Mouse (Mus musculus): ENCODE data around the gene Fnbp1. TPM values are rescaled to one million over a fixed set of nuclear protein-coding genes. Genes with fewer than 3 reads are reported as not detected.

Gene Fnbp1
- polyA plus RNA-seq, 1 experiment from 2014 or later, result 21.6 TPM

DNA sequence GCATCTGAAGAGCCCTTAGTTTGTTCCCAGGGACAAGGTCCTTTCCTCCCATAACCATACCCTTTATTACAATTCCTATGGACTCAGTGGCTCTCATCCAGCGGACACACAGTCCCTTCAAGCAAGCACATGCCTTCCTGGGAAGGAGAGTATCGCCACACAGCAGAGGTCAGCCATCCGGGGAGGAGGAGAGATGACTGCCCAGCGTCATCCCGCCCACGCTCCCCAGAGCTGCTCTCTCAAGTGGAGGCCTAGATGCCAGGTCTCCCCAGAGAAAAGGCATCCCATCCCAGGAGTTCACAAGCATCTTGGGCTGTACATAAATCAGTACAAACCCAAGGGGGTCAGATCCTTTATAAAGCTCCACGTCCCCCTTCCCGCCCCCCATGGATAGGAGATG, 9.1 kb downstream of the Fnbp1 start:
- Histone ChIP-seq H3K4me1 (replicated peaks) (peaks cover 28% of the 10 kb centered on the region), H3K9me3 (no peaks in the 10 kb centered on the region), H3K9ac (no peak overlapping the region), H3K4me3 (no peak overlapping the region), H3K27me3 (no peaks in the 10 kb centered on the region), H3K36me3 (no peaks in the 10 kb centered on the region), H3K27ac (replicated peaks) (no peak overlapping the region), H3K4me2 (no peak overlapping the region)
- WGBS, result 67% methylated on average over 8 of the region's 8 CpGs
- no peak for ATAC-seq (ENCODE audit: low read depth)

DNA sequence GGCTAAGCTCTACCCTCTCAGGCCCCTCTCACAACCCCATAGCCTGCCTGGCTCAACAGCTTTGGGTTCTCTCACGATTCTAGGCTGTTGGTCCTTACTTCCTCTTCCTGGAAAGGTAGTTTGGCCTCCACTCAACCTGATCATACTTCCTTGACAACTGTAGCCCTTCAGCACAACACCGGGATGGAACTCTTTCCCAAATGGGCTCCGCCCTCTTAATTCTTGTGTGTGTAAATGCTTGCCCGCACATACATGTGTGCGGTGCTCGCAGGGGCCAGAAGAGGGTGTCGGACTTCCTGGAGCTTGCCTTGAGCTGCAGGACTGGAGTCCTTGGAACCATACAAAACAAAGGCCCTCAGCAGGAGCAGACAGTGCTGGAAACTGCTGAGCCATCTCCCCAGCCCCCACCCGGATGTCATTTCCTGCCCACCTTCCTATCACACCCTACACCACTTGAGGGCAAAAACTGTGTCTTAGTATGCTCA, 11.0 kb downstream of the Fnbp1 start:
- 72% methylated on average over 8 of the region's 8 CpGs for WGBS
- H3K9me3 ChIP-seq, result no peaks in the 10 kb centered on the region
- no peaks in the 10 kb centered on the region for H3K36me3 ChIP-seq
- H3K4me2 ChIP-seq, result no peak overlapping the region
- no peak overlapping the region for H3K4me3 ChIP-seq
- H3K27ac ChIP-seq (replicated peaks), result peak overlapping the region; percentile 28; the same call in 1 of the 2 replicates
- no peak for ATAC-seq (ENCODE audit: low read depth)
- peaks cover 27% of the 10 kb centered on the region; the same call in 1 of the 2 replicates for H3K4me1 ChIP-seq (replicated peaks)
- H3K27me3 ChIP-seq, result no peaks in the 10 kb centered on the region
- H3K9ac ChIP-seq, result no peak overlapping the region

DNA sequence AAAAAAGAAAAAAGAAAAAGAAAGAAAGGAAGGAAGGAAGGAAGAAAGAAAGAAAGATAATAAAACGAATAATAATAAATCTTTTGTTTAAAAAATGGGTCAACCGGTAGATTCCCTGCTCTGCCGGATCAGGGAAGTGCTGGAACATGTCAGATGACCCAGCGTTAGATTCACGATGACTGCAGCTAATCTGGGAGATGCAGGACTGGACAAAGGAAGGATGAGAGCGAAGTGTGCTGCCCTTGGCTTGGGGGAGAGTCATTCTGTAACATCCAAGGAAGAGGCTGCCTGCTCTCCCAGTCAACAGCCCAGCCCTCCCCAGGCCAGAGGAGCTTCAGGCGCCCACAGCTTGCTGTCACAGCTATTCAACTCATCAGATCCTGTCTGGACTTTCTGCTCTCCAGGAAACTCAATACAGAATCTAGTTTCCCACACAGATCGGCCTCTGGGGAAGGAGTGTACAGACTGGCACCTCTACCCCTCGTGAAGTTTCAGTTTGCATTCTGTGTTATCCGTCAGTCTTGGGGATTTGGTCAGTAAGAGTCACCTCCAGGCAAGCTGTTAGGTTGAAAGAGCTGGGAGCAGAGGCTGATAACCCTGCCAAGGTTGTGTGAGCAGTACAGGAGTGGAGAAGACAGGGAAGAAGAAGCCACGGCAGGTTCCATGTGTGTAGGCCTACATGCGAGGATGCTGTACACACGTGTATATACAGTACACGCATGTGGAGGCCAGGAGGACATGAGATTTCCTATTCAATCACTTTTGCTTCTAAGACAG, 11.9 kb downstream of the Fnbp1 start:
- H3K27ac ChIP-seq (replicated peaks), result no peak overlapping the region
- no peak for ATAC-seq (ENCODE audit: low read depth)
- no peaks in the 10 kb centered on the region for H3K36me3 ChIP-seq
- WGBS, result 79% methylated on average over 14 of the region's 14 CpGs
- no peak overlapping the region for H3K4me2 ChIP-seq
- peaks cover 22% of the 10 kb centered on the region; the same call in 1 of the 2 replicates for H3K4me1 ChIP-seq (replicated peaks)
- H3K27me3 ChIP-seq, result no peaks in the 10 kb centered on the region
- no peak overlapping the region for H3K4me3 ChIP-seq
- no peaks in the 10 kb centered on the region for H3K9me3 ChIP-seq
- no peak overlapping the region for H3K9ac ChIP-seq

DNA sequence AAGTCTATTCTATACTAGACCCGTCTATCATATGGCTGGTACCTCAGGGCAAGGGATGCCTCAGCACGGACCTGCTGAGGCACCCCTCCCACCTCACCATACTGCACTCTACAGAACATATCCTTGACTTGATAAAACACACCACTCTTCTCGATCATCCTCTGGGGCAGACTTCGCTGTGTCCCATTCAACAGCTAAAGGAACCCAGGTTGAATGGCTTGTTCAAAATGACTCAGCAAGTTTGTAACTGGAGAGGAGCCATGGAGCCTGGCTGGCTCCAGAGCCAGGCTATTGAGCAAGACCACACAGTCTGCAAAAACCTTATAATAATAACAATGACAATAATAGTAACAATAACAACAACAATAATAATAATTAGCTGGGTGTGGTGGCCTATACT, 13.9 kb downstream of the Fnbp1 start:
- Histone ChIP-seq H3K27me3 (no peaks in the 10 kb centered on the region), H3K9me3 (no peaks in the 10 kb centered on the region), H3K4me2 (no peak overlapping the region), H3K4me1 (replicated peaks) (peaks cover 22% of the 10 kb centered on the region; the same call in 1 of the 2 replicates), H3K9ac (no peak overlapping the region), H3K27ac (replicated peaks) (no peak overlapping the region), H3K36me3 (no peaks in the 10 kb centered on the region), H3K4me3 (no peak overlapping the region)
- WGBS, result 64% methylated on average over 4 of the region's 4 CpGs
- ATAC-seq (ENCODE audit: low read depth), result no peak

DNA sequence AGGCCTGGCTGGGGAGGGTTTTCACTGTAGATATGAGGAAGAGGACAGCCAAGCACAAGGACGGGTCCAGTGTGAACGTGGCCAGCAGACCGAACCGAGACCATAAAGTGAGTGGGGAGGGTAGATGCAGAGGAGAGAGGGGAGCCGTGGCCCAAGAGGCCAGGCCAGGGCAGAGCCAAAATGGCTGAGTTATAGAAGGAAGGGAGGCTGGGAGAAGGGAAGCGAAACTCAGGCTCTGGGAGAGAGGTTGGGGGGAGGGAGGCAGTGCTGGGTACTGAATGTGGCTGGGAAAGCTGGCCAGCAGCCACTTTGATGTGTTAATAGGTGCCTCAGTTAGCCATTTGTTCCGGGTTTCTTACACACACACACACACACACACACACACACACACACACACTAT, 14.6 kb downstream of the Fnbp1 start:
- no peak overlapping the region for H3K9ac ChIP-seq
- no peaks in the 10 kb centered on the region for H3K9me3 ChIP-seq
- H3K36me3 ChIP-seq, result no peaks in the 10 kb centered on the region
- ATAC-seq (ENCODE audit: low read depth), result no peak
- no peaks in the 10 kb centered on the region for H3K27me3 ChIP-seq
- no peak overlapping the region for H3K4me3 ChIP-seq
- peaks cover 17% of the 10 kb centered on the region; the same call in 1 of the 2 replicates for H3K4me1 ChIP-seq (replicated peaks)
- H3K27ac ChIP-seq (replicated peaks), result 0 out of 2 replicates have a peak overlapping the region, but pooled peaks have one; percentile 25
- WGBS, result 64% methylated on average over 7 of the region's 7 CpGs
- no peak overlapping the region for H3K4me2 ChIP-seq

DNA sequence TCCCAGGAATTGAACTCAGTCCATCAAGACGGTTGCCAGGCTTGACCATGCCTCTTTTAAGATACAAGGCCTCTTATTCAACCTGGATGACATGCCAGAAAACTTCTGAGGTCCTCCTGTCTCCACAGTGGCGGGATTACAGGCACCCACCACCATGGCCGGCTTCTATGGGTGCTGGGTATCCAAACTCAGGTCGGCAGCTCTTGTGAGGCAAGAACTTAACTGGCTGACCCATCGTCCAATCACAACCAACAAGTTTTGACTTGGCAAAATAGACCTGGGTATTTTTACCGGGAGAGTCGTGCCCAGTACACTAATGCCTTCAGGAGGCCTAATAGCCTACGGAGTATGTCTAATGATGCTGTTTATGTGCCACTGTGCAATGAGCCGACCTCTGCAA, 15.8 kb downstream of the Fnbp1 start:
- 78% methylated on average over 9 of the region's 9 CpGs for WGBS
- H3K27ac ChIP-seq (replicated peaks), result no peak overlapping the region
- H3K9ac ChIP-seq, result no peak overlapping the region
- no peak overlapping the region for H3K4me3 ChIP-seq
- no peaks in the 10 kb centered on the region for H3K27me3 ChIP-seq
- no peaks in the 10 kb centered on the region for H3K9me3 ChIP-seq
- H3K4me1 ChIP-seq (replicated peaks), result peaks cover 12% of the 10 kb centered on the region; the same call in 1 of the 2 replicates
- no peak for ATAC-seq (ENCODE audit: low read depth)
- no peak overlapping the region for H3K4me2 ChIP-seq
- H3K36me3 ChIP-seq, result no peaks in the 10 kb centered on the region

DNA sequence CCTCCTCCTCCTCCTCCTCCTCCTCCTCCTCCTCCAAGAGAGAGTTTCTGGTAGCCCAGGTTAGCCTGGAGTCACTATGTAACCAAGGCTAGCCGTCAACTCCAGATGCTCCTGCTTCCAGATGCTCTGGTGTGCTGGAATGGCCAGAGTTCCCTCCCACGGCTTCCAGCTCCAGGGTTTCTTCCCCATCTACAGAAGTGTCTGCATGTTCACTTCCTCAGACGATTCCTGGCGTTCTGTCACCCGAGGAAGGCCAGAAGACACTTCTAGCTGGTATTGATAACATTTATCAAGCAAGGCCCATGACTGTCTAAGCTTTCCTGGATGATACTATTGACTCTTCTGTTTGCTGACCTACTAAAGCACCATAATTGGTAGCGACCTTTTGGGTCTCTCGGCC, 16.7 kb downstream of the Fnbp1 start:
- Histone ChIP-seq H3K9ac (no peak overlapping the region), H3K36me3 (no peaks in the 10 kb centered on the region), H3K4me1 (replicated peaks) (peaks cover 6% of the 10 kb centered on the region; the same call in 1 of the 2 replicates), H3K27ac (replicated peaks) (no peak overlapping the region), H3K4me2 (no peak overlapping the region), H3K4me3 (no peak overlapping the region), H3K9me3 (no peaks in the 10 kb centered on the region), H3K27me3 (no peaks in the 10 kb centered on the region)
- 88% methylated on average over 7 of the region's 7 CpGs for WGBS
- no peak for ATAC-seq (ENCODE audit: low read depth)

DNA sequence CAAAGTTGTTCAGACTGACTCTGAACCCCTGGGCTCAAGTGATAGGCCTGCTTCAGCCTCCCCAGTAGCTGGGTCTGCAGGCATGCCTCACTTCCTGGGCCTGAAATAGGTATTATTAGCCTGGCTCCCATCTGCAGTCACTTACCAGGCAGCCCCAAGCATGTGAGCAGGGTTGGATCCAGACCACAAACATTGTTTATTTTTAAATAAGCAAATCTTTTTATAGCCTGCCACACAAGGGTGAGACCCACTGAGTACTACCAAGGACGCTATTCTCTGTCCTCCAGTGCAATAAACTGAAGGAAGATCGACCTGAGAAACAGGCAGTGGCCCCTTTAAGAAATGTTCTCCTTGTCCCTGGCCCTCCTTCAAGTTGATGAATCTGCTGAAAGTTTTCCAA, 17.1 kb downstream of the Fnbp1 start:
- H3K9ac ChIP-seq, result no peak overlapping the region
- no peak overlapping the region for H3K27ac ChIP-seq (replicated peaks)
- WGBS, result 61% methylated on average over 2 of the region's 2 CpGs
- H3K9me3 ChIP-seq, result no peaks in the 10 kb centered on the region
- no peak overlapping the region for H3K4me2 ChIP-seq
- no peaks in the 10 kb centered on the region for H3K27me3 ChIP-seq
- no peaks in the 10 kb centered on the region for H3K36me3 ChIP-seq
- H3K4me3 ChIP-seq, result no peak overlapping the region
- peaks cover 10% of the 10 kb centered on the region; the same call in 1 of the 2 replicates for H3K4me1 ChIP-seq (replicated peaks)
- no peak for ATAC-seq (ENCODE audit: low read depth)

DNA sequence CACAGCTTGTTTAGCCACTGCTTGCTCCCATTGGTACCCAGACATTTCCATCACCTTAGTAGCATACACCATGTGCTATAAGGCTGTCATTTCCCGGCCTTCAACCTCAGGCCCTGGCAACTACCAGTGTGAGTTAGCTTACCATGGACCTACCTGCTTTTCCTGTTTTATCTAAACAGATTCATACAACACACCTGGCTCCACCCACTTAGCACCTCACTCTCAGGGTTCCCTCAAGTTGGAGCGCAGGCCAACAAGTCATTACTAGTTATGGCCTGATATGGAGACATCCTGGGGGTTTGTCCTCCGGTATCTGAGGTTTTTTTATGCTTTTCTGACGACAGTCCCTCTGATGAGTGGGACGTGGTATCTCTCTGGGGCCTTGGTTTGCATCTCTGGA, 18.3 kb downstream of the Fnbp1 start:
- Histone ChIP-seq H3K9ac (no peak overlapping the region), H3K9me3 (no peaks in the 10 kb centered on the region), H3K4me3 (no peak overlapping the region), H3K27ac (replicated peaks) (no peak overlapping the region), H3K4me1 (replicated peaks) (peaks cover 18% of the 10 kb centered on the region; the same call in 1 of the 2 replicates), H3K36me3 (no peaks in the 10 kb centered on the region), H3K27me3 (no peaks in the 10 kb centered on the region), H3K4me2 (no peak overlapping the region)
- 92% methylated on average over 5 of the region's 5 CpGs for WGBS
- ATAC-seq (ENCODE audit: low read depth), result no peak

DNA sequence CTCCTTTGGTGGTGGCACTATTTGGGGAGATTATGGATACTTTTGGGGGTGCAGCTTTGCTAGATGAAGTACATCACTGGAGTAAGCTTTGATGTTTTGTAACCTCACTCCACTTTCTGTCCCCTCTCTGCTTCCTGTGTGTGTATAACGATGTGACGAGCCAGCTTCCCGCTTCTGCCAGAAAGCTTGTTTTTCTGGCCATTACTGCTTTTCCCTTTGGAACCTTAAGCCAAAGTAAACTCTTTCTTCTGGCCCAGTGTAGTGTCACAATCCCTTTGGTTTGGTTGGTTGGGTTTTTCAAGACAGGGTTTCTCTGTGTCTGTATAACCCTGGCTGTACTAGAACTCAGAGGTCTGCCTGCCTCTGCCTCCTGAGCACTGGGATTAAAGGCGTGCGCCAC, 19.0 kb downstream of the Fnbp1 start:
- Histone ChIP-seq H3K9me3 (no peaks in the 10 kb centered on the region), H3K4me2 (no peak overlapping the region), H3K36me3 (no peaks in the 10 kb centered on the region), H3K27me3 (no peaks in the 10 kb centered on the region), H3K9ac (no peak overlapping the region), H3K27ac (replicated peaks) (no peak overlapping the region), H3K4me1 (replicated peaks) (peaks cover 17% of the 10 kb centered on the region; the same call in 1 of the 2 replicates), H3K4me3 (no peak overlapping the region)
- ATAC-seq (ENCODE audit: low read depth), result no peak
- 87% methylated on average over 5 of the region's 5 CpGs for WGBS

DNA sequence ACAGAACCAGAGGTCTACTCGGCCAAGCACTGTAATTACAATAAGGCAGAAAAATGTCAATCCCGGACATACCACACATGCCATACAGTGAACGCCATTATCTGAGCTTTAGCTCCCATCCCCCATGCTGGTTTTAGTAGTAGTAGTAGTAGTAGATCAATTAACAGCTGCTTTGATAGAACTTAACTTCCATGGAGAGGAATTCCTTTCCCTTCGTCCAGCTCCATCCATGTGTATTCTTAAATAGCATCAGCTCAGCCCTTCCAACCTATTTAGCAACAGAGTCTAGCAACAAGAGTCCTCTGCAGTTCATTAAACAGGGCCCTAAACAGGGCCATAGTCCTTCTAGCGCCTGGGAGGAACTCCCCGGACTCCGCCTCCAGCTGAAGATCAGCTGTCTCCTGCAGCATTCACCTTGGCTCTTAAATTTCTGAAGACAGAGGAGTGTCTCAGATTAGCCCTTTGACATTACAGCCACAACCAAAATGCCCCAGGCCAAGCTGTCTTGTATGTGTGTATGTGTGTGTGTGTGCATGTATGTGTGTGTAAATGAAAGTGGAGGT, 20.6 kb downstream of the Fnbp1 start:
- Histone ChIP-seq H3K9me3 (no peaks in the 10 kb centered on the region), H3K4me1 (replicated peaks) (peaks cover 18% of the 10 kb centered on the region; the same call in 1 of the 2 replicates), H3K36me3 (no peaks in the 10 kb centered on the region), H3K9ac (no peak overlapping the region), H3K27me3 (no peaks in the 10 kb centered on the region), H3K4me2 (no peak overlapping the region), H3K4me3 (no peak overlapping the region), H3K27ac (replicated peaks) (no peak overlapping the region)
- no peak for ATAC-seq (ENCODE audit: low read depth)
- WGBS, result 76% methylated on average over 7 of the region's 7 CpGs

DNA sequence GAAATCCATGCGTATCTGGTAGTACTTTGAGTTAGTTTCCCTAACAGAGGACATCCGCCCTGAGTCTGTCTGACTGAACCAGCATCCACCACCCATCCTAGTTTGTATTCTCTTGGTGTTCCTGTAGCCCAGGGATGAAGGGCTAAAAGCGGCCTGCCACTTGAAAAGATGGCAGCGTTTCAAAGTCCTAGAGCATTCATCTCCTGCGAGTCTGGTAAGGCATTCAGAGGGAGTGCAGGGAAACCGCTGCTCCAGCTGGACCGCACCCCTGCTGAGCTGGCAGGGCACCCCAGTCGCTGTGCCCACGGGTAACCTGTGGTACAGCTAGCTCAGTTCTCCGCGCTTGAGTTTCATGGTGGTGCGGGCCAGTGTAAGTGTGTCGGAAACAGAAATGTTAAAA, 22.0 kb downstream of the Fnbp1 start:
- Histone ChIP-seq H3K9ac (no peak overlapping the region), H3K9me3 (no peaks in the 10 kb centered on the region), H3K27ac (replicated peaks) (peak overlapping the region; percentile 65), H3K27me3 (no peaks in the 10 kb centered on the region), H3K4me2 (no peak overlapping the region), H3K4me1 (replicated peaks) (peaks cover 31% of the 10 kb centered on the region; the same call in 1 of the 2 replicates), H3K36me3 (no peaks in the 10 kb centered on the region), H3K4me3 (no peak overlapping the region)
- peak; percentile 68 for ATAC-seq (ENCODE audit: low read depth)
- WGBS, result 60% methylated on average over 13 of the region's 13 CpGs

Measured in neural tube, embryonic 13.5 days (tissue).